Mouse (Mus musculus): ENCODE data around the gene Ubqln4.

Gene Ubqln4

GRCm38 (mm10) chr3:88526157-88527131 lies 27.1 kb upstream of the Ubqln4 start:
- DNase-seq (ENCODE audit: low spot score) = peak; percentile 80

DNA sequence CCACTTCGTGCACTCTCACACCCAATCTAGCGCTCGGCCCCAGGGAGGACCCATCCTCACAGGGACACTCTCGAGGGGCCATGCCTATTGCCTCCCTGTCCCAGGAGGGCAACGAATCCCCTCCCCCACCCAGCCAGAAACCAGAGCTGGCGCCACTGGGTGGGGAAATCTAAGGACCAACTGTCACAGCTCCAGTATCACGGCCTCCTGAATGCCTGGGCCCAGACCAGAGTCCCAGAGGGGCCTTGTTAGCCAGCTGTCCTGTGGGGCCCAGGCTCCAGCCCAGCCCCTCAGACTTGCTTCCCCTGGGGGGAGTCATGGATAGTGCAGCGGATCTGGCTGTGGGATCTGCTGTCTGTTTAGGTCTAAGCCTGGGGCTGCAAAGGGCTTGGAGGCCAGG lies 26.0 kb upstream of the Ubqln4 start:
- DNase-seq (ENCODE audit: low spot score) = no peak

DNA sequence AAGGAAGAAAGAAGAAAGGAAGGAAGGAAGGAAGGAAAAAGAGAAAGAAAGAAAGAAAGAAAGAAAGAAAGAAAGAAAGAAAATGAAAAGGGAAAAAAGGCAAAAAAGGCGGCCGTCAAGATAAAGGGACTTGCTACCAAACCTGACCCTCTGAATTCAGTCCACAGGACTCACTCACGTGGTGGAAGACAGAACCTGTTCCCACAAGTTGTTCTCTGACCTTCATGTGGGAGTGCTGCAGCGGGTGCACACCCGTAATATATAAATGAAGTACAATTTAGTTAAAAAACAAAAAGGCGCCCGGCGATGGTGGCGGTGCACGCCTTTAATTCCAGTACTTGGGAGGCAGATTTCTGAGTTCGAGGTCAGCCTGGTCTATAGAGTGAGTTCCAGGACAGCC lies 24.9 kb upstream of the Ubqln4 start:
- DNase-seq (ENCODE audit: low spot score) = no peak

DNA sequence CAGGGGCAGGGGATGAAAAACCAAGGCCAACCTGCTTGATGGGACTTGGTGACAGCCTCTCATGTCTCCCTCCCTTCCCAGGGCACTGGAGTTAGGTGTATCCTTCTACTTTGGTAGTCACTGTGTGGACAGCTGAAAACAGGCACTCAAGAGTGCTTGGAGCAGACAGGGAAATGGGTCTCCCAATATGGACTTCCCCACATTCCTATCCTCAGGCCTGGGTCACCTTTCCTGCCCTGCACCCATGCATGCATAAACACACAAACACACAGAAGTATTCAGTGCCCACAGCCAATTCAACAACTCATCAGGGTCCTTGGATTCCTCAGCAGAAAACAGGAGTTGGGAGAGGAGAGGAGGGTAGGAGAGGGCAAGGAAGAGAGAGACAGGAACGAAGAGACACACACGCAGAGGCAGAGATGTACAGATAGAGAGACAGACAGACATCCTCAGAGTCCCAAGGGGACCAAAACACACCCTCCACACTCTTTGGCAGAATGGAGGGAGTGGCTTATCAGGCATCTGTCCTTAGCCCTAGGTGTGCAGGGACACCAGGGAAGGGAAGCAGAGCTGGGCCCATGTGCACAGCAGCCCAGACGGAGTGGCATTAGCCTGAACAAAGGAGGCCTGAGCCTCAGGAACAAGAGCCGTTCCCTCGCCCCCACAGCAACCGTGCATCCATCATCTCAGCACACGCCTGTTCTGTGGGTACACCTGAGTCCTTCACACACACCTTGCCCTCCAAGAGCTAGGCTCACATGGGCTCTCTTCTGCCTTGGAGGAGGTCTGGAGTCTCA lies 24.2 kb upstream of the Ubqln4 start:
- DNase-seq (ENCODE audit: low spot score) = no peak

DNA sequence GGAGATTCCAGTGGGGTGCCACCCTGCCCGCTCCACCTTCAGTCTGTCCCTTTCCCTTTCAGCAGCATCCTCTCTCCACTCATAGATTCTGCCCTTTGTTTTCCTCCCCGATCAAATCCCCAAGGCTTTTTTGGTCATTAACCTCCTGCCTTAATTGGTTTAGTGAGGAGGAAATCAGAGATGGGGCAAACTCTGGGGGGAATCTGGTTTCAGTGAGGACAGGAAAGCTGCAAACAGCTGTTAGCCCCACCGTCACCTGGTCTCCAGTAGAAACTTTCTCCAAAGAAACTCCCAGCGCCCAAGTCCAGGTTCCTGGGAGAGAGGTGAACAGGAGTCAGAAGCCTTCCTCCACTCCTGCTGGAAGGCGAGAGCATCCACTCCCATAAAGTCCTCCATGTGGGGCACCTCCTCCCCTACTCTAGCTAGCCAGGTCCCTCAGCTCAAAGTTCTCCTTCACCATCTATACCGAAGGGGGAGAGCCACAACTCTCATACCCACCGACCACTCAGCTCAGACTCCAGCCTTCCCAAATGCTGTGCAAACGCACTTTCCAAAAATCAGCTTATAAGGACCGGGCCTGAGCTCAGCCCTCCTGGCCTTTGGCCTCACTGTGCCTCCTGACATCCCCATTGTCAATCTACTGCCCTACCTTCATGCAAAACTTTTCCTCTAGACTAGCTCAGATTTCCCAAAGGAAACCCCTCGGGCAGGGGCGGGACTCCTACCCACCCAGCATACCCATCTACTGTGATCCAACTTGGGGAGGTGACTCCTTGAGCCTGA lies 23.3 kb upstream of the Ubqln4 start:
- DNase-seq (ENCODE audit: low spot score) = no peak

GRCm38 (mm10) chr3:88531348-88532298 lies 21.9 kb upstream of the Ubqln4 start:
- DNase-seq (ENCODE audit: low spot score) = peak; percentile 89

DNA sequence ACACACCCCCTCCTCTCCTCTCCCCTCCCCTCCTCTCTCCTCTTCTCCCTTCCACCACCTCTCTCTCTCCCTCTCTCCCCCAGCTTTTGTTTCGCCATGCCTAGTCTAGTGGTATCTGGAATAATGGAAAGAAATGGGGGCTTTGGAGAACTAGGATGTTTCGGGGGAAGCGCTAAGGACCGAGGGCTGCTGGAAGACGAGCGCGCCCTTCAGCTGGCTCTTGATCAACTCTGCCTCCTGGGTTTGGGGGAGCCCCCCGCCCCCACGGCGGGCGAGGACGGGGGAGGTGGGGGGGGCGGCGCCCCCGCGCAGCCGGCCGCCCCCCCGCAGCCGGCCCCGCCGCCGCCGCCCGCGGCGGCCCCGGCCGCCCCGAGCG lies 21.3 kb upstream of the Ubqln4 start, which contains the start of gene Mex3a:
TSS of gene Mex3a (plus strand) at position 97 of the 376 bp plus-strand sequence.
- DNase-seq (ENCODE audit: low spot score) = no peak

- DNase-seq (ENCODE audit: low spot score) = peak; percentile 53
Observed at GRCm38 (mm10) chr3:88532689-88533511, 20.7 kb upstream of the Ubqln4 start.

DNA sequence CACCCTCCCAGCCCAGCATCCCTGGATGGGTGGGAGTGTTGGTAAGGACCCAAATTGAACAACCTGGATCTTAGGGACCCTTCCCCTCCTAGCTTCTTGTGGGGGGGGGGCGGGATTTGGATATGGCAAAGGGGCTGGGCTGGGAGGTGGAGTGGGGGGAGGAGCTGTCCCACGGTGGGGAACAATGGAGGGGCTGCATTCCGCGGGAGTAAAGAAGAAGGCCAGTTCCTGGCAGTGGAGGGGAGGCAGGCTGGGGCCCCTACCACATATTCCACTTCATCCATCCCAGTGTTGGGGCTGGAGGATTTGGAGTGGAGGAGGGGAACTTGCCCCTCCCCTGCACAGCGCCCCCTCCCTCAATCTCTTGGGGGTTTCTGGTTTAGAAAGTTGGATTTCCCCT lies 19.9 kb upstream of the Ubqln4 start:
- DNase-seq (ENCODE audit: low spot score) = no peak

- no peak for DNase-seq (ENCODE audit: low spot score)
Observed at GRCm38 (mm10) chr3:88535005-88535404, 18.6 kb upstream of the Ubqln4 start.

DNA sequence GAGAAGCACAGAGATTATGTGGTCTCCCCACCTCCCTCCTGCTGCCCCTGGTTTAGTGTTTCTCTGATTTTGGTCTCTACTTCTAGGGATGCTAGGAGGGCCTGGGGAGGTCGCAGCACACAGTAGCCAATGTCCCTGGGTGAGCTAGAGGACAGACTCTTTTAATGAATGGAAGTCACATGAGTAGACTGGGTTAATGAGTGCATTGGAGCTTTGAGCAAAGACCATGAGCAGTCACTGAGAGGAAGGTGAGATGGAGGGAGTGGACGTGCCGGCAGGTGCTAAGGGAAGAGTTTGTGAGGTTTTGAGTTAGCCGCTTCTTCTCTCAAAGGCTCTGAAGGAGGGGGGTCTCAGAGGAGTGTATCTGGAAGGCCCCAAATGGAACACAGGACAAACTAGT lies 18.0 kb upstream of the Ubqln4 start:
- DNase-seq (ENCODE audit: low spot score) = no peak

GRCm38 (mm10) chr3:88536103-88536930 lies 17.2 kb upstream of the Ubqln4 start:
- peak; percentile 64 for DNase-seq (ENCODE audit: low spot score)

GRCm38 (mm10) chr3:88537146-88537545 lies 16.4 kb upstream of the Ubqln4 start:
- DNase-seq (ENCODE audit: low spot score) = no peak

GRCm38 (mm10) chr3:88538271-88539145 lies 15.1 kb upstream of the Ubqln4 start:
- DNase-seq (ENCODE audit: low spot score) = no peak

DNA sequence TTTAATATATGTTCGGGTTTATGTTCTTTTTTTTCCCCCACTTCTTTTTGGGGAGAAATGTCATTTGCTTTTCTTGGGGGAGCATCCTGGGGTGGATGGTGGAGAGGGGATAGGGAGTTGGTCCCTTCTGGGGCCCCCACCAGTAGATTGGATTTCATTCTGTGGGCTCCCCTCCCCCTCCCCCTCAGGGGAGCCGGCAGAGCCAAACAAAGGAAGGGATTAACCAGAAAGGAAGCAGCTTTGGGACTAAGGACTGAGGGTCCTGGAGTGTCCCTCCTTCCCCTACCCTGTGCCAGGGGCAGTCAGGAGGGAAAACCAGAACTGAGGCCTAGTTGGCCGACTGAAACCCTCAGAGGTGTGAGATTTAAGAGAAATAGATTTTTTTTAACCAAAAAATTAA lies 14.2 kb upstream of the Ubqln4 start:
- DNase-seq (ENCODE audit: low spot score) = no peak

DNA sequence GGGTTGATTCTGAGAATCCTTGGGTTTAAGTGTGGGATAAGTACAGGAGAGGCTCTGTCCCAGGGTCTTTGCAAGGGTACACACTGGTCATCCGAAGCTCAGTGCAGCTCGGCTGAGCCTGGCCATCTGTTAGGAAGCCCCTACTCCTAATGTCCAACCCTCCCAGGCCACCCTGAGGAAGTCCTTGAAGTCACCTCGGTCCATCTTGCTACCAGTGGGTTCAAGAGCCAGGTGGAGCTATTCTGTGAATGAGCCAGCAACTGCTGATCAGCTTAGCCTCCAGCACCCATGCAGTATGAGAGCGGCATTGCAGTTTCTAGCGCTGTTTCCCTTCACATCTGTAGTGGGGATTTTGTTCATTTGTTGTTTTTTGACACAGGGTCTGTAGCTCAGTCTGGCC lies 13.5 kb upstream of the Ubqln4 start:
- DNase-seq (ENCODE audit: low spot score) = no peak

DNA sequence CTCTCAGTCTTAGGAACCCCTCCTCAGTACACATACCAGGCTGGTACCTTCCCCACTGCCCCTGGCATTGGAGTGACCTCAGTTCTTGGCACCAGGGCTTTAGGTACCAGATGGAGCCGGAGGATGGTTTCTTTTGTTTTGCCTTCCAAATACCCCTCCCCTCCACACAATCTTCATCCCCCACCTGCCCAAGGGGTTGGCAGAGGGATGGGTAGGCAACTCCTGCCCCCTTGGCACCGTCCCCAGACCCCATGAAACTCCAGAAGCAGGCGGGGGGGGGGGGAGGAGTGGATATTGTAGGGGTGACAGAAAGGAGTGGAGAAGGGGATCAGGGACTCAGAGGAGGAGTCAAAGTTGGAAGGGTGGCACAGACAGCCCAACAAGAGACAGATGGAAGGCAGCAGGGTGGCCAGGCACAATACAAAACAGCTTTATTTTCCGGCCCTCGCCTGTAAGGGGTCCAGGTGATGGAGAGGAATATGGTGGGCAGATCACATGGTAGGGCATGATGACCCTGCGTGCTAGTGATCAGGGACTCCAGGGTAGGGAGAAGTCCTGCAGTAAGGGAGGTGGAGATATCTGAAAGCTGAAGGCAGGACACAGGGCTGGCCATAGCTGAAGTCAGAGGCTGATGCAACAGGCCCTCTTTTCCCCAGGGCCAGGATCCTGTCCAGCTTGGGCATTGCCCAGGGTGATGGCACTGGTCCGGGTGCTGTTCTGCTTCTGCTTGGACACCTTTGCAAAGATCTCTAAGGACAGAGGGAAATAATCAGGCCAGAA lies 11.7 kb upstream of the Ubqln4 start:
- no peak for DNase-seq (ENCODE audit: low spot score)

All from testis, postnatal 14 days (tissue).